Mouse (Mus musculus) midbrain, embryonic 11.5 days (tissue): ENCODE measurements around the gene Dtnbp1. TPM values are rescaled to one million over a fixed set of nuclear protein-coding genes. Genes with fewer than 3 reads are reported as not detected.

ENCODE experiments used
- ATAC-seq: fragments of 200-750 bp; cut with Nextera tagmentation; 2 replicates; pipeline ENCODE4 v1.8.0; 2017; ENCODE audit warnings: moderate TSS enrichment, moderate library complexity; ENCODE audit not compliant: low FRiP score
- DNase-seq: peaks from one replicate; pipeline ENCODE4 v3.0.0; 2015; ENCODE audit warnings: low spot score; ENCODE audit errors: missing footprints
- H3K27ac ChIP-seq: fragments of 300-500 bp; sonication (generic); 2 replicates; pipeline ENCODE4 v1.5.1; 2014; ENCODE audit warnings: low read depth, low read length
- H3K27me3 ChIP-seq: fragments of 300-500 bp; sonication (generic); 2 replicates; pipeline ENCODE4 v1.6.1; 2014; ENCODE audit warnings: mild to moderate bottlenecking, low read length, moderate library complexity, mixed read lengths; ENCODE audit not compliant: control insufficient read depth, insufficient read depth
- H3K36me3 ChIP-seq: fragments of 300-500 bp; sonication (generic); 2 replicates; pipeline ENCODE4 v1.6.1; 2014; ENCODE audit warnings: mild to moderate bottlenecking, low read length, moderate library complexity, mixed read lengths; ENCODE audit not compliant: control insufficient read depth, insufficient read depth
- H3K4me1 ChIP-seq: fragments of 300-500 bp; sonication (generic); 2 replicates; pipeline ENCODE4 v1.6.1; 2014; ENCODE audit warnings: low read length; ENCODE audit not compliant: control insufficient read depth, insufficient read depth
- H3K4me2 ChIP-seq: fragments of 300-500 bp; sonication (generic); 2 replicates; pipeline ENCODE4 v1.6.1; 2014; ENCODE audit warnings: mild to moderate bottlenecking, moderate library complexity
- H3K4me3 ChIP-seq: fragments of 300-500 bp; sonication (generic); 2 replicates; pipeline ENCODE4 v1.5.1; 2014; ENCODE audit warnings: low read depth, low read length
- H3K9ac ChIP-seq: fragments of 300-500 bp; sonication (generic); 2 replicates; pipeline ENCODE4 v1.6.1; 2014; ENCODE audit warnings: low read length
- H3K9me3 ChIP-seq: fragments of 300-500 bp; sonication (generic); 2 replicates; pipeline ENCODE4 v1.6.1; 2016; ENCODE audit warnings: low read length; ENCODE audit not compliant: control insufficient read depth
- WGBS: fragments of 180-500 bp; shearing (Covaris S2); extraction: QIAGEN DNeasy Blood & Tissue Kit; methylation state at CpG from one replicate; pipeline ENCODE4 v1.1.7; 2014; 5-methylcytosine and 5-hydroxymethylcytosine counted together
- polyA plus RNA-seq: library from polyadenylated mRNA; unstranded; fragments of >200 nt; fragmentation: Nextera tagmentation; extraction: Ambion mirVana; gene quantifications from 2 replicates; pipeline ENCODE4 v1.2.1, GENCODE M21; 2014

Gene Dtnbp1
- polyA plus RNA-seq, 1 experiment from 2014 or later = 69.5 TPM

DNA sequence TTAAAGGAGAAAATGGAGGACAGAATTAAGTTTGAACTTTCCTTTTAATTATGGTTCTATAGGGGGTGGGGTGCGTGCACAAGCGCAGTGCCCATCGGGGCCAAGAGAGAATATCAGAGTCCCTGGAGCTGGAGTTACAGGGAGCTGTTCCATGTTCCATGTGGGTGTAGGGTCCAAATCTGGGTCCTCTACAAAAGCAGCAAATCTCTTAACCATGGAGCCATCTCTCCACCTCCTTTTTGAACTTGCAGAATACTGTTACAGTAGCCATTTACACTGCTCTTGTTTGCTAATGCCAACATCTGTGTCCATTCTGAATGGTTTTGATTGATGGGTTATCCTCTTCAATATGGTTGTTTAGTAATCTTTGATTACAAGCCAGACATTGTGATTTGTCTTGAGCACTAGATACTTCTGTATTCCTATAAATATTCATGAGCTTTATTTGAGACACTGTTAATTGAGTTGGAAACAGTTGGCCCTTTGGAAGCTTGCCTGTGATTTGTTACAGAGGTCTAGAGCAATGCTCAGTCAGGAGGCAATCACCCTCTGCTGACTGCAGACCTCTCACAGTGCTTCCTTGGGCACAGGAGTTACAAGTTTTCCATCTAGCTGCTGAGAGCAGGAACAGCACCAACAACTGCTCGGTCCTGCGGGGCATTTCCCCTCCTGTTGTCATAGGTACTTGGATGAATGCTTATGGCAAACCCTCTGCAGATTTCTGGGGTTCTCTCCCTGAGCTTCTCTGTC, 41.2 kb downstream of the Dtnbp1 start:
- Histone ChIP-seq H3K4me3 (no peak overlapping the region), H3K27ac (no peak overlapping the region), H3K36me3 (peaks cover 2% of the 10 kb centered on the region; the same call in 1 of the 2 replicates), H3K4me1 (no peaks in the 10 kb centered on the region), H3K9ac (no peak overlapping the region), H3K27me3 (no peaks in the 10 kb centered on the region), H3K4me2 (no peak overlapping the region), H3K9me3 (no peaks in the 10 kb centered on the region)
- 84% methylated on average over 5 of the region's 5 CpGs for WGBS
- DNase-seq (no peak), ATAC-seq (no peak)

DNA sequence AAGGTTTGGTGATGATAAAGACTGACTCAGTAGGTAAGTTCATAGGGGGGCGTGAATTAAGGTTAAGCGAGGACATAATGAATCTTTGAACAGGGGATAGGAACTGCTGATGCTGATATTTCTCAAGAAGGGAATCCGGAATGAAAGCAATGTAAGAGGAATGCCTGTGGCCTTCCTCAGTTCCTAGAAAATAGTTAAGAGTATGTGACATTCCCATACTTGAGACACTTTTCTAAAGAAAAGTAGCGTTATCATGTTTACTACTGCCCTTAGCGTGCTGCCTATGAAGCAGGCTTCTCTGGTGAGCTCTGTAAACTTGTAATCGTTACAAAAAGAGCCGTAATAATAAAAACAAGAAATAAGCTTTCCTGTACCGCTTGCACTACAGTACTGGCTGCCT, 44.9 kb downstream of the Dtnbp1 start:
- Histone ChIP-seq H3K27me3 (no peaks in the 10 kb centered on the region), H3K4me2 (no peak overlapping the region), H3K36me3 (peaks cover 2% of the 10 kb centered on the region; the same call in 1 of the 2 replicates), H3K9me3 (no peaks in the 10 kb centered on the region), H3K4me1 (no peaks in the 10 kb centered on the region), H3K9ac (no peak overlapping the region), H3K4me3 (no peak overlapping the region), H3K27ac (no peak overlapping the region)
- 87% methylated on average over 8 of the region's 8 CpGs for WGBS
- ATAC-seq (no peak), DNase-seq (no peak)

DNA sequence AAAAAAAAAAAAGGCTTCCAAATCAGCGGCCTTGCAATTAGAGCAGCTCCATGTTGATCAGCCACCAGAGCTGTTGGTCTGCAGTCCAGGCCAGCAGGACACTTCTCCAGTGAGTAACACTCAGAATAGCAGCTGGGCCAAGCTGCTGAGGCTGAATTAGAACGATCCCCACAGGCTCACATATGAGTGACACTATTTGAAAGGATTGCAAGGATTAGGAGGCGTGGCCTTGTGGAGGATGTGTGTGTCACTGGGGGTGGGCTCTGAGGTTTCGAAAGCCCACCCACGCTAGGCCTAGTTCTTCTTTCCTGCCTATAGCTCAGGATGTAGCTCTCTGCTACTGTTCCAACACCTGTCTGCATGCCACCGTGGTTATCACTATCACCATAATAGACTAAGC, 46.2 kb downstream of the Dtnbp1 start:
- ATAC-seq = no peak
- Histone ChIP-seq H3K4me3 (no peak overlapping the region), H3K4me1 (no peaks in the 10 kb centered on the region), H3K9me3 (no peaks in the 10 kb centered on the region), H3K36me3 (peaks cover 2% of the 10 kb centered on the region; the same call in 1 of the 2 replicates), H3K27ac (no peak overlapping the region), H3K9ac (no peak overlapping the region), H3K27me3 (no peaks in the 10 kb centered on the region), H3K4me2 (no peak overlapping the region)
- no peak for DNase-seq
- 97% methylated on average over 6 of the region's 6 CpGs for WGBS

DNA sequence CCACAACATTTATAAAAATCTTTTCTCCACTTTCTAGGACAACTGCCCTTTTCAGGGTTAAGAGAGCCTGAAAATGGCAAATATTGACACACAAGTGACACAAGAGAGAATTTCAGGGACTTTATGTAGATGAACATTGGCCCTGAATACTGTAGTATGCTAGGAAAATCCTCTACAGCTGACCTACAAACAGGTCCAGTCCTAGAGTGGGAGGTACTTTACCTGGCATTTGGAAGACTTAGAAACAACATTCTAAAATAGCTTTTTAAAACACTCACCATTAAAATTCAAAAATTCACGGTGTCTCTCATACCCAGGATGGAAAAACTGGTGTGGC, 47.7 kb downstream of the Dtnbp1 start:
- ATAC-seq (no peak), DNase-seq (no peak)
- Histone ChIP-seq H3K9me3 (no peaks in the 10 kb centered on the region), H3K4me2 (no peak overlapping the region), H3K36me3 (peaks cover 2% of the 10 kb centered on the region; the same call in 1 of the 2 replicates), H3K4me1 (no peaks in the 10 kb centered on the region), H3K27me3 (no peaks in the 10 kb centered on the region), H3K27ac (no peak overlapping the region), H3K4me3 (no peak overlapping the region), H3K9ac (no peak overlapping the region)
- 93% methylated on average over 1 of the region's 1 CpGs for WGBS

DNA sequence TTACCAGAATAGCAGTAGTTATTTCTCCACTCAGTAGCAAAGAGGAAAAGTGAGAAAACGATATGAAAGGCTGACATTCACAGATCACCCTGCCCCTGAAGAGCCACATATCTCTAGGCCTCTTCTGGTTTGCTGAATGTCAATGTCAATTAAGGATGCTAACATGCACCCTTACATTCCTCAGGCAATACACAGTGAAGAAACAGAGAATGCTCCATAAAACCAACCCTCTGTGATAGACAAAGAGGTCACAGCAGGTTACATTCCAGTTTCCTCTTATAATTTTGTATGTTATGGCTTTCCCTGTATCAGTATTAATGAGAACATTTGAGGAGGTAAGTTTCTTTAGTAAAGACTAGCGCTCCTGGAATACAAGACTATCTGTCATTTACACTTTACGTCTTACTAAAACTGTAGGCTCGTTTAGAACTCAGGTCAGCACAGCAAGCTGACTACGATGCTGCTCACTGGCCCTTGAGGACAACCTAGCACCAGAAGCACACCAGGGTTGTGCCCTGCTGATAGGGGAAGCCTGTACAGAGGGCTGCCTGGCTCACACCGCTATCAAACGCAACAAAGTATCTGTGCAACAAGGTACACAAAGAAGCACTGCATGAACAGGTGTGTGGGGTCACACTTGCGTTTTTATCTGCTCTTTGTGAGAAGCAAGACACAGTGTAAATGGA, 48.3 kb downstream of the Dtnbp1 start:
- H3K27me3 ChIP-seq = no peaks in the 10 kb centered on the region
- H3K4me2 ChIP-seq = no peak overlapping the region
- DNase-seq = no peak
- no peak overlapping the region for H3K4me3 ChIP-seq
- H3K4me1 ChIP-seq = no peaks in the 10 kb centered on the region
- H3K9me3 ChIP-seq = no peaks in the 10 kb centered on the region
- ATAC-seq = no peak
- WGBS = 92% methylated on average over 8 of the region's 8 CpGs
- H3K9ac ChIP-seq = no peak overlapping the region
- peaks cover 2% of the 10 kb centered on the region; the same call in 1 of the 2 replicates for H3K36me3 ChIP-seq
- H3K27ac ChIP-seq = no peak overlapping the region

DNA sequence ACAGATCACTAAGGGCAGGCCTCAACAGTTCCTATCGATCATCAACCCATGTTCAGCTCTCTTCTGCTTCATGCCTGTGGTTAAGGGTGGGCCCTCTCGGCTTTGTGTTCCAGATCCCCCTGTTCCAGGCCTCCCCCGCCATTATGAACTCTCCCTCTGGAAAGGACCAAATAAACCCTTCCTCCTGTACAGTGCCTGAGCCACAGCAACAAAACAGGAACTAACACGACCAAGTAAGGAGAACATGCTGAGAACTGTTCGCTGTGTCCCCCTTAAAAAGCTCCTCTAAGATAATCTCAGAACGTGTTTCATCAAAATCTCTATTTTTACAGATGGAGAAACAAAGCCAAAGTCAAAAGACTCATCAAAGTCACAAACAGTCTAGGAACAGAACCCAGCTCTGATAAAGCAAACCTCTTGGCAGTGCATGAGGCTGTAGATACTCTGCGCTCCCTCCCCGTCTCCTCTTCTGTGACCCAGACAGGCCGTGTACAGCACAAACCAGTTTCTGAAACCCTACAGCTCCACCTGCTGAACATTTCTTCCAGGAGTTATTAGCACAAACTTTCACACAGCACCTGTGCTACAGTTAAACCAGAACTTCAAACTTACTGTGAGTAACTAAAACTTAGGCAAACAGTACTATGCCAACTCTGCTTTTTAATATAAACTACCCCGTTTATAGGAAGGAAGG, 49.4 kb downstream of the Dtnbp1 start:
- Histone ChIP-seq H3K9me3 (no peaks in the 10 kb centered on the region), H3K36me3 (peaks cover 2% of the 10 kb centered on the region; the same call in 1 of the 2 replicates), H3K4me1 (no peaks in the 10 kb centered on the region), H3K4me3 (no peak overlapping the region), H3K27ac (no peak overlapping the region), H3K27me3 (no peaks in the 10 kb centered on the region), H3K4me2 (no peak overlapping the region), H3K9ac (no peak overlapping the region)
- ATAC-seq = no peak
- 78% methylated on average over 10 of the region's 10 CpGs for WGBS
- no peak for DNase-seq

DNA sequence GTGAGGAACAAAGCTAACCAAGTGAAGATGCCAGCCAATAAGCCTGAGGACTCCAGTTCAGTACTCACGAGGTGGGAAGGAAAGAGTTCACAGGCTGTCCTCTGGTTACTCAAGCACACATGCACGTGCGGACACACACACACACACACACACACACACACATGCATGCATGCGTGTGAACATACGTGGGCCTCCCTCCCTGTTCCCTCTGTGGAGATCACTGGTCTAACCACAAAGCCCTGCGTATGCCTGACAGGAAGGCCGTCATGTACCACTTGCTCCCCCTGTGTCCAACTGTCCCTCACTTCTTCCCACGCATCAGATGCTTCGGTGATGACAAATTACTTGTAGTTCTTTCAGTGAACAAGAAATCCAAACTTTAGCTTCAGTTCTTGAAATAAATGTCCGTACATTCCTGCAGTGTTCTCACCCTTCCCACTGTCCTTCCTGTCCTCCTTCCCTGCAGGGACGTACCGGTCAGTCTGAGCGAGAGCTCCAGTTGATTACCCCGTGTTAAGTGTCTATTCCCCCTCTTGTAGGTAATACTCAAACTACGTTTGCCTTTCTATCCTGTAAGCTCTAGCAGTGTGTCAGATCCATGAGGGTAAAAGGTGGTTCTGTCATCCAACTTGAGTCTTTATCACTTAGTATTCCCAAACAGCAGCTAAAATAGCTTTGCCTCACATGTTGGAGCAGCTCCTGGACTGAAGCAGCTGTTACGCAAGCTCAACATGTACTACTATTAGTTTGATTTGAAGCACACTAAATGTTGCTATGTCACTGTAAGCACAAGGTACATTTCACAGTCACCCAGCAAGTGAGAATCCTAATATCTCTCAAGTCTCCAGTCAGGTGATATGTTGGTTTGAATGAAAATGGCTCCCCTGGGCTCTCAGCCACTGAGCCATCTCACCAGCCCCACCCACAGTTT, 53.4 kb downstream of the Dtnbp1 start:
- Histone ChIP-seq H3K27ac (no peak overlapping the region), H3K9me3 (no peaks in the 10 kb centered on the region), H3K27me3 (no peaks in the 10 kb centered on the region), H3K4me2 (no peak overlapping the region), H3K4me3 (no peak overlapping the region), H3K4me1 (0 out of 2 replicates have a peak, but pooled peaks cover 3% of the 10 kb centered on the region), H3K9ac (no peak overlapping the region), H3K36me3 (no peaks in the 10 kb centered on the region)
- ATAC-seq (no peak), DNase-seq (no peak)
- WGBS = 92% methylated on average over 16 of the region's 16 CpGs

DNA sequence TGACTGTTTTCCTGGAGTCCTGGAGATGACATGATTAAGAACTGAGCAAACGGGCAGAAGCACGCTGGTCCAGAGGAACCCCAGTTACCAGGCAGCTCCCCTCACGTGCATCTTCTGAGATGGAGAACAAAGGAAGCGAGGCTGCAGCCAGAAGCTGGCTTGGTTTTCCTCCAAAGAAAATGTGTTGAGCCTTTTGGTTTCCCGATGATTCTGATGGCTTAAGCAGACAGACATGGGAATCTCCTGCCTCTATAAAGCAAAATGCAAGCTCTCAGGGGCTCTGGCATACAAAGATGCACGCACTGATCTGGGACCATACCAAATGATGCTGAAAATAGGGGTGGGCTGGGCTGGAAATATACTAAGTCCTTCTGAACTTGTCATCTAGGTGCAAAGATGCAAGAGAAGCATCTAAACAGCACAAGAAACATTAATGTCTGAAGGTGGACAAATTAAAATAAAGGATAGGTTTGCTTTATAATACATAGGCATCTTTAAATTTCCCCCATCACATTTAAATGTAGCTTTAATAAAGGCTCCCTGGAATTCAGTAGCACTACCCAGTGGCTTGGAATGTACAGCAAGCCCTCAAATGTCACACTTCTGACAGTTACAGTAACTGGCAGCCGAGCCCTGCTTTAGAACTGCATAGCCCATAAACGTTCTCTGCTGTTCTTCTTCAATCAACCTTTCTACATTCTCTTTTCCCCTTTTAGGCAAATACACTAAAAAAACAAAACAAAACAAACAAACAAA, 54.9 kb downstream of the Dtnbp1 start:
- Histone ChIP-seq H3K9ac (peak overlapping the region; percentile 28; the same call in 1 of the 2 replicates), H3K4me3 (peak overlapping the region; percentile 13), H3K27ac (no peak overlapping the region), H3K4me1 (0 out of 2 replicates have a peak, but pooled peaks cover 3% of the 10 kb centered on the region), H3K27me3 (no peaks in the 10 kb centered on the region), H3K4me2 (peak overlapping the region; percentile 19), H3K36me3 (no peaks in the 10 kb centered on the region), H3K9me3 (no peaks in the 10 kb centered on the region)
- DNase-seq (peak; percentile 94), ATAC-seq (no peak)
- 43% methylated on average over 8 of the region's 8 CpGs for WGBS
